Mouse (Mus musculus) right cerebral cortex, adult 2 months (tissue): ENCODE results near the gene Frmd8.
A peak's percentile ranks its signal among the peaks of the same experiment; 100 is the strongest.
"Not testable (repeated sequence)": the region's sequence is repeated elsewhere in the genome, so short reads cannot be mapped to it uniquely, and the experiment has no call there.

Source experiments
- DNase-seq, 2 experiments: peaks; one replicate each; pipeline ENCODE4 v3.0.0; 2021 to 2022; ENCODE audit warnings: low spot score in 2 of 2

The Frmd8 gene

GRCm38 (mm10) chr19:5824826-5825617 lies 50.1 kb downstream of the Frmd8 start:
- no peak for DNase-seq

GRCm38 (mm10) chr19:5824043-5824825 lies 50.8 kb downstream of the Frmd8 start:
- no peak for DNase-seq

- DNase-seq = no peak
Measured at GRCm38 (mm10) chr19:5823266-5823839, 51.7 kb downstream of the Frmd8 start.

GRCm38 (mm10) chr19:5822834-5823205 lies 52.3 kb downstream of the Frmd8 start:
- DNase-seq = no peak

GRCm38 (mm10) chr19:5822174-5822833 lies 52.8 kb downstream of the Frmd8 start:
- peak; percentile 82 to 87 for DNase-seq

GRCm38 (mm10) chr19:5821847-5822173 lies 53.3 kb downstream of the Frmd8 start:
- DNase-seq = no peak

- no peak for DNase-seq
Measured at GRCm38 (mm10) chr19:5819549-5819948, 55.5 kb downstream of the Frmd8 start.

GRCm38 (mm10) chr19:5818590-5818977 lies 56.5 kb downstream of the Frmd8 start:
- DNase-seq = no peak

GRCm38 (mm10) chr19:5817703-5818589 lies 57.1 kb downstream of the Frmd8 start:
- DNase-seq = peak; percentile 90 to 93

GRCm38 (mm10) chr19:5815928-5816327 lies 59.1 kb downstream of the Frmd8 start:
- no peak for DNase-seq

- DNase-seq = peak; percentile 76 to 78
Measured at GRCm38 (mm10) chr19:5815010-5815409, 60.1 kb downstream of the Frmd8 start.

GRCm38 (mm10) chr19:5814048-5814447 lies 61.0 kb downstream of the Frmd8 start:
- not testable (repeated sequence) for DNase-seq

GRCm38 (mm10) chr19:5813567-5813966 lies 61.5 kb downstream of the Frmd8 start:
- no peak for DNase-seq

- peak; percentile 92 to 93 for DNase-seq
Measured at GRCm38 (mm10) chr19:5811771-5812504, 63.1 kb downstream of the Frmd8 start.

GRCm38 (mm10) chr19:5810840-5811563 lies 64.1 kb downstream of the Frmd8 start:
- DNase-seq = no peak

- DNase-seq = no peak
Measured at GRCm38 (mm10) chr19:5810103-5810839, 64.8 kb downstream of the Frmd8 start.

GRCm38 (mm10) chr19:5809712-5810089 lies 65.4 kb downstream of the Frmd8 start:
- no peak for DNase-seq

- DNase-seq = no peak
Measured at GRCm38 (mm10) chr19:5808955-5809711, 65.9 kb downstream of the Frmd8 start.
